Mouse (Mus musculus): ENCODE data around the gene Tmem248.

Gene Tmem248

DNA sequence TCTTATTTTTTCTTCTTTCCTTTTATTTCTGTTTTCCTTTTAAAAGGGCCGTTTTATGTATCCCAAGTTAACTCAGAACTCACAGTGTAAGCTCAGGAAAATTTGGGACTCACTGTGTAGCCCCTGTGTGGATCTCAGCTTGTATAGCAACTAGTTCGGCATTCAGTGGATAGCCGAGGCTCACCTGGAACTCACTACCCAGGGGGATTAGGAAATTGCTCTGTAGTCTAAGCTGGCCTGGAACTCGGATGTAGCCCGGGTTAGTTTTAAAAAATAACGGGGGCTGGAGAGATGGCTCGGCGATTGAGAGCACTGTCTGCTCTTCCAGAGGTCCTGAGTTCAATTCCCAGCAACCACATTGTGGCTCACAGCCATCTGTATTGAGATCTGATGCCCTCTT, 40.4 kb downstream of the Tmem248 start:
- no peak for DNase-seq (ENCODE audit: low spot score)

DNA sequence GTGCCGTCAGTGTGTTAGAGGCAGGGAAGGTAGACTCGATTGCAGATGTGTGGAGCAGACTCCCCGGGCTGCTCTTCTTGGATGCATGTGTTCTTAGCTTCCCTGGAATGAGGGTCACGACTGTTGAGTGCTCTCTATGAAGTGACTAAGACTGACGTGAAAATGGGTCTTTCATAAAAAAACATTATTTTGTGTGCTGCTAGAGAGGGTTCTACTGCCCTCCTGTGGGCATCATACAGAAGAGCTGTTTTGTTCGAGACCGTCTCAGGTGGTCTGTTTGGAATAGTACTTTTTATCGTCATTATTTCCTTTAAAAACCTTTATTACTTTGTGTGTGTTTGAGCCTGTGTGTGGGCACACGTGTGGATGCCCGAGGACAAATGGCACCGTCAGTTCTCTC, 46.6 kb downstream of the Tmem248 start:
- no peak for DNase-seq (ENCODE audit: low spot score)

DNA sequence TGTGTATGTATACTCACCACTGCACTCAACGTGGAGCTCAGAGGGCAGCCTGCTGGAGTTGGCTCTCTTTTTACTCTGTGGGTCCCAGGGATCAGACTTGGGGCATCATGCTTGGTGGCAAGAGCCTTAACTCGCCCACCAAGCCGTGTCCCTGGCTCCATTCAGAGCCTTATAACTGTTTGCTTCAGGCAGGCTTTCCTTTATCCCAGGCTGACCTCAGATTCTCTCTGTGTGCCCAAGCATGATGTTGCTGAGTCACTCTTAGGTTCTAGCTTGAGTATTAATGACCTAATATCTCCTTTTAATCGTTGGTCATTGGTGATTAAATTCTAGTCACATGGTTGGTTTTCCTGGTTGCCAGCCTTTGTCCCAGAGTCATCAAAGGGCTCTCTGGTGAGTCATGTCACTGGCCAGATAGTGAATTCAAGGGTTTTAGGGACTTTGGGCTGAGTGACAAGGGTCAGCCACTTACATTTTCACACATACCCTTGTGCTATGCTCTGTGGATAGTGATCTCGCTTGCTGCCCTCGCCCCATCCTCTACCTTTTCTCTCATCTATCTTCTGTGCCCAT, 47.6 kb downstream of the Tmem248 start:
- no peak for DNase-seq (ENCODE audit: low spot score)

DNA sequence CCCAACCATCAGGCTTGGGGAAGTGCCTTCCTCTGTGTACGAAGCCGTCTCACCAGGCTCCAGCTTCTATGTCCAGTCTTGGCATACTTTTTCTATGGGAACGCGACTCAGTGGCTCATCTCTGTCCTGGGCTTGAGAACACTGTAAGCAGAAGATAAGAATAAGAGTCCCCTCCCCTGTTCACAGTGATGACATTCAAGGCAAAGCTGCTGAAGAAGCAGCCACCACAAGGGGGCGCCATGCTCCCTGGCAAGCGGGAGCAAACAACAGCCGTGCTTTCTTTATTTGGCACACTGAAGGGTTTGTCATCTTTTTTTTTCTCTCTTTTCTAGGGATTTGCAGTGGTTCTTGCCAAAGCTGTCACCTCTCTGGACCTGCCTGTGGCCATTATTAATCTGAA, 49.8 kb downstream of the Tmem248 start:
- no peak for DNase-seq (ENCODE audit: low spot score)

DNA sequence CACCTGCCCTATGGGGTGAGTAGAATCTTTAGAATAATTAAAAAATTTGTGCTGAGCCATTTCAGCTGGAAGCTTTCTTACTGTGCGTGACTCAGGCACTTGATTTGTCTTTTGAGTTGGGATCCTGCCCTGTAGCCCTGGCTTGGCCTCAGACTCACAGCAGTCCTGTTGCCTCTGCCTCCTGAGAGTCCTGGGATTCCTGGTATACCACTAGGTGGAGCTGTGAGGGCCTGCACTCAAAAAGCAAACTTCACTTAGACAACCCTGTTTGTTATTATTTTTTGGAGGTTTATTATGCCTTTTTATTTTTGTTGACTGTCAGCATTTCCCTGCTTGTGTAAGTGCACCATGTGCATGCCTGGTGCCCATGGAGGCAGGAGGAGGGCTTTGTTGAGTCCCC, 50.4 kb downstream of the Tmem248 start:
- DNase-seq (ENCODE audit: low spot score) = no peak

DNA sequence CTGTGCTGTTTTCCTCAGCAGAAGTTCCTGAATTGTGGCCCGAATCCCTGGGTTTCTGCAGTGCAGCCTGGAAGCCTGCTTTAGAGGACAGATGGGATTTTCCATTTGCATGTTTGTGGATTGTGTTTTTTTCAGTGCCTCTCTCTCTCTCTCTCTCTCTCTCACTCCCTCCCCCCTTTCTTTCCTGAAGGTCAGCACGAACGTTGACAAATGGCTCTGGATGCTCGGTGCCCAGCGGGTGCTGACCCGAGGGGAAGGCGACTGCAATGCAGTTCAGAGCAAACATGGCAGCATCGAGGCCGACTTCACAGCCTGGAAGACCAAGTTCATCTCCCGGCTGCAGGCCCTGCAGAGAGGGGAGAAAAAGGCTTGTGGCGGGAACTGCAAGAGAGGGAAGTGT, 52.1 kb downstream of the Tmem248 start:
- DNase-seq (ENCODE audit: low spot score) = no peak

DNA sequence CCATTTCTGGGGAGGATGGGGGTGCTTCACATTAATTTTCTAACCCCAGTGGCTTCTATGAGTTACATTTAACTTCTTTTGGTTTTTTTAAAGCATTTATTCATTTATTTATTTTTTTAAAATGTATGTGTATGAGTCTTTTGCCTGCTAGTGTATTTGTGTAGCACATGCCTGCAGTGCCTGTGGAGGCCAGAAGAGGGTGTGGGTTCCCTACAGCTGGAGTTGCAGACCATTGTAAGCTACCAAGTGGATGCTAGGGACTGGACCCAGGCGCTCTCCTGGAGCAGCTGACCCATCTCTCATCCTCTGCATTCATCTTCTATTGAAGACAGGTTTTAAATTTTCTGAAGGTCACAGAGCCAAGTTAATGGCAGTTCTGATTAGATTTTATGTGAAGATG, 55.5 kb downstream of the Tmem248 start:
- no peak for DNase-seq (ENCODE audit: low spot score)

DNA sequence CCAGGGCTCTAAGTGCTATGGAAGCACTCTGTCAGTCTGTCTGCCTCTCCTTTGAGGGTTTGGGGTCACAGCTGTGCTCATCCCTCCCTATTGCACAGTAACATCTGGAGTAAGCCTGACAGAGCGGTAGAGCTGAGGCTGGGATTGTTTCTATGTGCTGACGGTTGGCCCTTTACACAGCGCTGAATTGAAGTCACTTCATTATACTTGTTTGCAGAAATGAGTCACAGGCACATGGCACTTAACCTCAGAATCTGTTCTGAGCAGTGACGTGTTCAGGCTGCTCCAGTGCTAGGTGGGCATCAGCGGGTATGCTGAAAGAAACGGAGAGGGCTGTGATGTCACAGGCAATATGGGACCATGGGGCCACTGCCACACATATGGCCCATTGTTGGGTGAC, 56.2 kb downstream of the Tmem248 start:
- DNase-seq (ENCODE audit: low spot score) = no peak

DNA sequence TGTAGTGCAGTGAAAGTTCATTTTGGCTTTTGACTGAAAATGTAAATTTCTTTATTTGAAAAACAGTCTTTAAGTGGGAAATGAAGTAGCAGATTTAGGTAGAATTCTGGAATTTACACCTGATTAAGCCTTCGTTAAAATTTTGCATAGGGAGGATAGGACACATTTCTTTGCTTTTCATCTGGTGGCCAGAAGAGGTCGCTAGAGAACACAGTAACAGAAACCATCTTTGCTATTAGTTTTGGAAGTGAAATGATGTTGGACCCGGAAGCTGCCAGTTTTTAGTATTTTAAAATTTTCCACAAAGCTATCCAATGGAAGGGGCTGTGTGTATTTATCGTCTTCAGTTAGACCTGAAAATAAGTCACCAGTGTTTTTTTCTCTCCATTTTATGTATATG, 58.6 kb downstream of the Tmem248 start:
- no peak for DNase-seq (ENCODE audit: low spot score)

DNA sequence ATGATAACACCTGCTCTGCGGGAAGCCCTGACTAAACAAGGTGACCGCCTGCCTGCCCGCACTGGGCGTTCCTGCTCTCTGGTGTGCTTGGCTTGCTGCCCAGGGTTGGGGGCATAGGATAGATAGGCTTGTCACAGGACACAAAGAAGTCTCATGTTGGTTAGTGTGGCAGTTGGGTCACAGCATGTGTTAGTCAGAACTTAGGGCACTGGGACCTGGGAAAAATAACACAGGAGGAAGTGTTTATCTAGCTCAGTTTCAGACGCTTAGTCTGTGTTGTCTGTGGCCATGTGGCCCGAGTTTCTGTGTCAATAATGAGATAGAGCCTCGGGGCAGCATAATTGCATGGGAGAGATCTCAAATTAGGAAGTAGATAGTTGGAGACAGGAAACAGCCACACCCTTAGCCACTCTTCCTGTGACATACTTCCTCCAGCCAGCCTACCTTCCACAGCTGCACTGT, 61.2 kb downstream of the Tmem248 start:
- DNase-seq (ENCODE audit: low spot score) = no peak

DNA sequence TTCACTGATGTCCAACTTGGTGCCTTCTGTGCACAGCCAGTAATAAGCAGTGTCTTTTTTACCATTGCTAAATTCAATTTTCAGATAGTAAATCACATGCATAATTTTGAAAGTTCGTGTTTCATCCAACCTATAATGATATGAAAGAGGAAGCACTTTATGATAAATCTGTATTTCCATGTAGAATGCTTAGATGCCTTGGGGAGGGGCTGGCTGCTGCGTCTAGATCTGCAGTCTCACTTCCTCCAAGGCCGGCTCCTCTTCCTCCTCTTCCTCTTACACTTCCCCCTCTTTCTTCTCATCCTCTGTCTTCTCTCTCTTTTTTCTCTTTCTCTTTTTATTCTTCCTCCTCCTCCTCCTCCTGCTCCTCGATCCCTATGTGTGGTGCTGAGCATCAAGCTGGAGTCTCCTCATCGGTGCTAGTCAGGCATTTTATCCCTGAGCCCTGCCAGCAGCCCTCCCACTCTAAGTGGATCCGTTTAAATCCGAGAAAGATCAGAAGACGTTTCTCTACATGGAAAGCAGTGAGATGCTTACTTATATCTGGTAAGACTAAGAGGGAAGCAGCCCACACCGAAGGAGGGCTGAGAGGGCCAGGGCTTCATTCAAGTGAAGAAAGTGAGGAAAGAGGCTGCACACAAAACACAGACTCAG, 66.3 kb downstream of the Tmem248 start:
- DNase-seq (ENCODE audit: low spot score) = no peak

DNA sequence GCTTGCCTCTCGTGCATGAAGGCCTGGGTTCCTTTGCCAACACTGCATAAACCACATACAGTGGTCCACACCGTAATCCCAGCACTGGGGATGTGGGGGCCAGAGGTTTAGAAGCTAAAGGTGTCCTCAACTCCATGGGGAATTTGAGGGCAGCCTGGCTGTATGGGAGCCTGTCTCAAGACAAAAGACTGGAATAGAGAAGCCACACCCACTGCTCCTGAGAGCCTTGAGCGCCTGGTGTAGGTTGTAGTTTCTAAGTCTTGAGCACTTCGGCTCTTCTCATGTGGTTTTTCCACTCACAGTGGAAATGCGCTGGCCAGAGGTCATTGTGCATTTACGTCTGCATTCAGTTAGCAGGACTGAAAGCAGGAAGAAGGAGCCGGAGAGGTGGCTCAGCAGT, 71.2 kb downstream of the Tmem248 start:
- no peak for DNase-seq (ENCODE audit: low spot score)

DNA sequence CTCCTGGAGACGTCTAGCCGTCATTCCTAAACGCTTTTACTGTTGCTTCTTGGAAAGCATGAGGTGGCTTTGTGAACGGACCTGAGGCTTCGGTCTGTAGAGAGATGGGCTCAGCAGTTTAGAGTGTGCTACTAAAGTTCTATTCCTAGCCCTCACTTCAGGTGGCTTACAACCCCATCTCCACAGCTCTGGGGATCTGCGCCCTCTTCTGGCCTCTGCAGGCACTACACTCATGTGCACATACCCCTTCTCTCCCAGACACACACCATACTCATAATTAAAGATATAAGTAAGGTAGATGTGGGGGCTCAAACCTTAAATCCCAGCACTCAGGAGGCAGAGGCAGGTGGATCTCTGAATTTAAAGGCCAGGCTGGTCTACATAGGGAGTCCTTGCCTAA, 73.4 kb downstream of the Tmem248 start:
- no peak for DNase-seq (ENCODE audit: low spot score)

DNA sequence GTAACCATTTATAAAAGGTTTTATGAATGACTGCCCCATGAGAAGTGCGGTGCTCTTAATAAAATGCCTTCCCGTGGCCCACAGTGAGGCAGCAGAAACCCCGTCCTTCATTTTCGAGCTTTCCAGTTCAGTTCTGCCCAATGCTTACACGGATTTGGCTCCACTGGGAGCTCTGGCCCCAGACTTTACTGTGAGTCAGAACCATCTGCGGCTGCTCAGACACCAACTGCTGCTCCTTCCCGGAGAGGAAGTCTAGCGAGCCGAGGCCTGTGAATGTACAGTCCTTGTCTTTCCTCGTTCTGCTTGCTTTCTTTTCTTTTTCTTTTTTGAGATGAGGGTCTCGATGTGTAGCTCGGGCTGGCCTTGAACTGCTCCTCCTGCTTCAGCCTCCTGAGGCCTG, 73.9 kb downstream of the Tmem248 start:
- DNase-seq (ENCODE audit: low spot score) = no peak

DNA sequence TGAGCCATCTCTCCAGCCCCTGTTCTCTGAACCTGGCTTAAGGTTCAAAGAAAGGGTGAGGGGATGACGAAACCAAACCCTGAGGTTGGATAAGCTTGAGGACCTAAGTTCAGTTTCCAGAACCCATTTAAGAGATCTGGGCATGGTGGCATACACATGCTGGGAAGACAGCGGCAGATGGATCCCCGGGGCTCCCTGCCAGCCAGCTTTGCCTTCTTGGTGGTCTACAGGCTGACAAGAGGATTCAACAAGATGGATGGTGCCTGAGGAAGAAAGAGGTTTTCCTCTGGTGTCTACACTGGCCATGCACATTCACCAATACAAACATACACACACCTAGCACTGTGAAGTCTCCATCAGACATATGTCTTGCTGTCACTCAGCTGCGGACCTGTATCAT, 76.1 kb downstream of the Tmem248 start:
- DNase-seq (ENCODE audit: low spot score) = no peak
